Mouse (Mus musculus): Measurements from ENCODE around the gene Usp54.

Gene Usp54

GRCm38 (mm10) chr14:20640644-20641437, at the start of gene Usp54:
Usp54 (minus strand) TSS chr14:20641063.
- in situ Hi-C loops (cut with MboI; ENCODE audit: unreplicated experiment in 2 of 2): no loop called here

GRCm38 (mm10) chr14:20689009-20689408, 48.1 kb upstream of the Usp54 start:
- in situ Hi-C loops (cut with MboI; ENCODE audit: unreplicated experiment in 2 of 2): no loop called here

- in situ Hi-C loops (cut with MboI; ENCODE audit: unreplicated experiment in 2 of 2): no loop called here
Measured at GRCm38 (mm10) chr14:20686576-20686975, 45.7 kb upstream of the Usp54 start.

GRCm38 (mm10) chr14:20682498-20682897, 41.6 kb upstream of the Usp54 start:
- in situ Hi-C loops (cut with MboI; ENCODE audit: unreplicated experiment in 2 of 2): no loop called here

GRCm38 (mm10) chr14:20681742-20682141, 40.9 kb upstream of the Usp54 start:
- in situ Hi-C loops (cut with MboI; ENCODE audit: unreplicated experiment in 2 of 2): no loop called here

GRCm38 (mm10) chr14:20677906-20678305, 37.0 kb upstream of the Usp54 start:
- in situ Hi-C loops (cut with MboI; ENCODE audit: unreplicated experiment in 2 of 2): no loop called here

GRCm38 (mm10) chr14:20674064-20674833, 33.4 kb upstream of the Usp54 start, which contains the start of gene Sec24c:
Sec24c (plus strand) TSS chr14:20674308.
- in situ Hi-C loops (cut with MboI; ENCODE audit: unreplicated experiment in 2 of 2): loop anchor here (25.0 kb wide), 3 partner anchors 562 to 687 kb away; partner anchors contain the start of gene Gng2 (in 1 of the 2)

GRCm38 (mm10) chr14:20673735-20674063, 32.8 kb upstream of the Usp54 start:
- in situ Hi-C loops (cut with MboI; ENCODE audit: unreplicated experiment in 2 of 2): loop anchor here (25.0 kb wide), 3 partner anchors 561 to 686 kb away; partner anchors contain the start of gene Gng2 (in 1 of the 2)

GRCm38 (mm10) chr14:20672990-20673389, 32.1 kb upstream of the Usp54 start:
- in situ Hi-C loops (cut with MboI; ENCODE audit: unreplicated experiment in 2 of 2): loop anchor here (25.0 kb wide), 3 partner anchors 561 to 686 kb away; partner anchors contain the start of gene Gng2 (in 1 of the 2)

- in situ Hi-C loops (cut with MboI; ENCODE audit: unreplicated experiment in 2 of 2): loop anchor here (10.0 to 25.0 kb wide), 4 partner anchors 323 to 681 kb away; partner anchors contain the start of genes Ecd (in 2 of the 2), Fam149b (in 2 of the 2) and Gng2 (in 1 of the 2)
Measured at GRCm38 (mm10) chr14:20668154-20668810, 27.4 kb upstream of the Usp54 start, which contains the start of gene Synpo2l. Synpo2l (minus strand) TSS chr14:20668354.

- in situ Hi-C loops (cut with MboI; ENCODE audit: unreplicated experiment in 2 of 2): loop anchor here (10.0 to 25.0 kb wide), 4 partner anchors 323 to 680 kb away; partner anchors contain the start of genes Ecd (in 2 of the 2), Fam149b (in 2 of the 2) and Gng2 (in 1 of the 2)
Measured at GRCm38 (mm10) chr14:20667469-20667868, 26.6 kb upstream of the Usp54 start.

- in situ Hi-C loops (cut with MboI; ENCODE audit: unreplicated experiment in 2 of 2): loop anchor here (10.0 to 25.0 kb wide), 4 partner anchors 320 to 677 kb away; partner anchors contain the start of genes Ecd (in 2 of the 2), Fam149b (in 2 of the 2) and Gng2 (in 1 of the 2)
Measured at GRCm38 (mm10) chr14:20664436-20664835, 23.6 kb upstream of the Usp54 start.

- in situ Hi-C loops (cut with MboI; ENCODE audit: unreplicated experiment in 2 of 2): loop anchor here (10.0 to 25.0 kb wide), 4 partner anchors 319 to 676 kb away; partner anchors contain the start of genes Ecd (in 2 of the 2), Fam149b (in 2 of the 2) and Gng2 (in 1 of the 2)
Measured at GRCm38 (mm10) chr14:20663601-20664000, 22.7 kb upstream of the Usp54 start.

GRCm38 (mm10) chr14:20662740-20663139, 21.9 kb upstream of the Usp54 start:
- in situ Hi-C loops (cut with MboI; ENCODE audit: unreplicated experiment in 2 of 2): loop anchor here (10.0 to 25.0 kb wide), 4 partner anchors 318 to 675 kb away; partner anchors contain the start of genes Ecd (in 2 of the 2), Fam149b (in 2 of the 2) and Gng2 (in 1 of the 2)

- in situ Hi-C loops (cut with MboI; ENCODE audit: unreplicated experiment in 2 of 2): loop anchor here (10.0 to 25.0 kb wide), 4 partner anchors 317 to 674 kb away; partner anchors contain the start of genes Ecd (in 2 of the 2), Fam149b (in 2 of the 2) and Gng2 (in 1 of the 2)
Measured at GRCm38 (mm10) chr14:20661661-20662331, 20.9 kb upstream of the Usp54 start.

- in situ Hi-C loops (cut with MboI; ENCODE audit: unreplicated experiment in 2 of 2): loop anchor here (10.0 to 25.0 kb wide), 4 partner anchors 316 to 674 kb away; partner anchors contain the start of genes Ecd (in 2 of the 2), Fam149b (in 2 of the 2) and Gng2 (in 1 of the 2)
Measured at GRCm38 (mm10) chr14:20660827-20661660, 20.2 kb upstream of the Usp54 start.

- in situ Hi-C loops (cut with MboI; ENCODE audit: unreplicated experiment in 2 of 2): loop anchor here (5.0 to 25.0 kb wide), 6 partner anchors 82 to 672 kb away; partner anchors contain the start of genes Ecd (in 2 of the 2), Fam149b (in 2 of the 2) and Gng2 (in 1 of the 2)
Measured at GRCm38 (mm10) chr14:20659687-20660086, 18.8 kb upstream of the Usp54 start.

GRCm38 (mm10) chr14:20658902-20659301, 18.0 kb upstream of the Usp54 start:
- in situ Hi-C loops (cut with MboI; ENCODE audit: unreplicated experiment in 2 of 2): loop anchor here (5.0 to 25.0 kb wide), 5 partner anchors 82 to 672 kb away; partner anchors contain the start of gene Gng2 (in 1 of the 2)

Data from v-Abl transformed pro-B cells (cell line).